Mouse (Mus musculus): ENCODE data around the gene Prox1. TPM values are rescaled to one million over a fixed set of nuclear protein-coding genes. Genes with fewer than 3 reads are reported as not detected.
A peak's percentile ranks its signal among the peaks of the same experiment; 100 is the strongest.

Prox1 gene
- polyA plus RNA-seq, 1 experiment from 2014 or later, result 12.1 TPM

- ATAC-seq (replicated peaks; ENCODE audit: low FRiP score) (no peak), DNase-seq (ENCODE audit: low spot score) (no peak)
- H3K9me3 ChIP-seq (ENCODE audit: control insufficient read depth, low read length), result no peaks in the 10 kb centered on the region
- H3K9ac ChIP-seq (ENCODE audit: low read depth, low read length), result no peak overlapping the region
- 55% methylated on average over 6 of the region's 6 CpGs for WGBS
- peaks cover 5% of the 10 kb centered on the region; the same call in 1 of the 2 replicates for H3K4me1 ChIP-seq (replicated peaks; ENCODE audit: control insufficient read depth, insufficient read depth, low read length)
- H3K4me2 ChIP-seq, result no peak overlapping the region
- no peaks in the 10 kb centered on the region for H3K36me3 ChIP-seq (ENCODE audit: control insufficient read depth, insufficient read depth, low read length)
- H3K27ac ChIP-seq (ENCODE audit: low read depth, low read length), result peak overlapping the region; percentile 38; the same call in 1 of the 2 replicates
- peaks cover 10% of the 10 kb centered on the region for H3K27me3 ChIP-seq (replicated peaks; ENCODE audit: control insufficient read depth, insufficient read depth, low read length)
- H3K4me3 ChIP-seq (ENCODE audit: low read depth, low read length), result no peak overlapping the region
Observed at GRCm38 (mm10) chr1:190180861-190181260, 10.3 kb upstream of the Prox1 start.

DNA sequence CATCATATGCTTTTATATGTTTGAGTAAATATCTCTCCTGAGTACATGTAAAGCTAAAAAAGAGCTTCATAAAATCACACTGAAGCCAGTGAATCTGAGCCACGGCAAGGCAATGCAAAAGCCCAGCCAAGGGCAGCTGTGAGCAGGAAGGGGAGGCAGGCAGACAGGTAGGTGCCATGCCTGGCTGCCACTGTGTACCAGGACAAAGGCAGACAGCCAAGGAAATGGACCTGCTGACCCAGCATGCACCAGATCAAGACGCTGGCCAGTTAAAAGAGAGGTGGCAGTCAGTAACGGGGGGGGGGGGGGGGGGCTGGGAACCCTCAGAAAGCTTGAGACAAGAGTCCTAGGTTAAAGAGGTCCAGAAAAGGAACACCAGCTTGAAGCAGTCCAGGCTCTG lies 6.4 kb upstream of the Prox1 start:
- H3K27me3 ChIP-seq (replicated peaks; ENCODE audit: control insufficient read depth, insufficient read depth, low read length), result peaks cover 49% of the 10 kb centered on the region
- no peak overlapping the region for H3K4me2 ChIP-seq
- no peaks in the 10 kb centered on the region for H3K9me3 ChIP-seq (ENCODE audit: control insufficient read depth, low read length)
- H3K9ac ChIP-seq (ENCODE audit: low read depth, low read length), result no peak overlapping the region
- ATAC-seq (replicated peaks; ENCODE audit: low FRiP score), result no peak
- H3K27ac ChIP-seq (ENCODE audit: low read depth, low read length), result no peak overlapping the region
- no peak overlapping the region for H3K4me3 ChIP-seq (ENCODE audit: low read depth, low read length)
- no peaks in the 10 kb centered on the region for H3K36me3 ChIP-seq (ENCODE audit: control insufficient read depth, insufficient read depth, low read length)
- DNase-seq (ENCODE audit: low spot score), result no peak
- peaks cover 20% of the 10 kb centered on the region for H3K4me1 ChIP-seq (replicated peaks; ENCODE audit: control insufficient read depth, insufficient read depth, low read length)
- 44% methylated on average over 3 of the region's 3 CpGs for whole genome bisulfite sequencing

GRCm38 (mm10) chr1:190174671-190175661 lies 4.5 kb upstream of the Prox1 start:
- Histone ChIP-seq H3K4me1 (replicated peaks; ENCODE audit: control insufficient read depth, insufficient read depth, low read length) (peaks cover 23% of the 10 kb centered on the region), H3K4me3 (ENCODE audit: low read depth, low read length) (peak overlapping the region; percentile 37), H3K4me2 (peak overlapping the region; percentile 68), H3K27me3 (replicated peaks; ENCODE audit: control insufficient read depth, insufficient read depth, low read length) (peaks cover 69% of the 10 kb centered on the region), H3K9ac (ENCODE audit: low read depth, low read length) (peak overlapping the region; percentile 66), H3K36me3 (ENCODE audit: control insufficient read depth, insufficient read depth, low read length) (no peaks in the 10 kb centered on the region), H3K27ac (ENCODE audit: low read depth, low read length) (peak overlapping the region; percentile 84), H3K9me3 (ENCODE audit: control insufficient read depth, low read length) (no peaks in the 10 kb centered on the region)
- DNase-seq (ENCODE audit: low spot score), result peak; percentile 47
- ATAC-seq (replicated peaks; ENCODE audit: low FRiP score), result 0 out of 2 replicates have a peak, but pooled peaks have one; percentile 27
- WGBS, result 2% methylated on average over 64 of the region's 65 CpGs

DNA sequence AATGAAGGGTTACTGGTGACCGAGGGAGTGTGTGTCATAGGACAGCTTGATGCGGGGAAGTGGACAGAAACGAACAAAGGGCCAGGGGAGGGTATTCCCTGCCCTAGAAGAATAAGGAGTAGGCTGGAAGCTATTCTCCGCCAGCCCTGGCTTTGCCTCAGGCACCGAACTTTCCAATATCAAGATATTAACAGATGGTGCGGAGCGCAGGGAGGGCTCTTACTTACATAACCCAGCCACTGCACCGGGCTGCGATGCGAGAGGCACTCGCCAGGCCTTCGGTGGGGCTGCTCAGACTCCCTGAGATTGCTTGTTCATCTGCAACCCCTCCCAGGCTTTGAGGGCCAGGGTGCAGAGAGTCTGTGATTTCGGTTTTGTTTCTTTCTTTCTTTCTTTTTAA lies 3.7 kb upstream of the Prox1 start:
- H3K27me3 ChIP-seq (replicated peaks; ENCODE audit: control insufficient read depth, insufficient read depth, low read length), result peaks cover 77% of the 10 kb centered on the region
- peak overlapping the region; percentile 84 for H3K27ac ChIP-seq (ENCODE audit: low read depth, low read length)
- ATAC-seq (replicated peaks; ENCODE audit: low FRiP score) (0 out of 2 replicates have a peak, but pooled peaks have one; percentile 9), DNase-seq (ENCODE audit: low spot score) (peak; percentile 55)
- peak overlapping the region; percentile 68 for H3K4me2 ChIP-seq
- H3K4me3 ChIP-seq (ENCODE audit: low read depth, low read length), result peak overlapping the region; percentile 37
- 2% methylated on average over 13 of the region's 13 CpGs for WGBS
- H3K36me3 ChIP-seq (ENCODE audit: control insufficient read depth, insufficient read depth, low read length), result no peaks in the 10 kb centered on the region
- peaks cover 23% of the 10 kb centered on the region for H3K4me1 ChIP-seq (replicated peaks; ENCODE audit: control insufficient read depth, insufficient read depth, low read length)
- no peaks in the 10 kb centered on the region for H3K9me3 ChIP-seq (ENCODE audit: control insufficient read depth, low read length)
- peak overlapping the region; percentile 46; the same call in 1 of the 2 replicates for H3K9ac ChIP-seq (ENCODE audit: low read depth, low read length)

DNA sequence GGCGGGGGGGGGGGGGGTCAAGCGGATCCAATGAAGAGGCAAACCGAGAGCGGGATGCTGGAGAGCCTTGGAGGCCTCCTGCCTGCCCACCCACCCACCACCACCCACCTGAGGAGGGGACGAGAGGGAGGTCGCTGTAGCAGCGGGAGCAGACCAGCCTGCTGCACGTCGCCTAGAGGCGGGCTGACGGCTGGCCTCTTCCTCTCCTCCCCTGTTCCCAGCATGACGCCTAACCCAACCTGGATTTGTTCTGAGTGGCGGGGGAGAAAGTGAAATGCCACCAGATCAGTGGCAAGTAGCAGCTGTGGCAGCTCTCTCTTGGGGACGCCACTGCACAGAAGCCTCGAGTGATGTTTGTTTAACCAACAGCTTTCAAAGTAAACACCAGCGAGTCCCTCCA lies 3.1 kb upstream of the Prox1 start:
- under 1% methylated on average over 16 of the region's 16 CpGs for WGBS
- Histone ChIP-seq H3K9me3 (ENCODE audit: control insufficient read depth, low read length) (no peaks in the 10 kb centered on the region), H3K27me3 (replicated peaks; ENCODE audit: control insufficient read depth, insufficient read depth, low read length) (peaks cover 83% of the 10 kb centered on the region), H3K27ac (ENCODE audit: low read depth, low read length) (peak overlapping the region; percentile 85), H3K4me2 (peak overlapping the region; percentile 74), H3K4me3 (ENCODE audit: low read depth, low read length) (peak overlapping the region; percentile 63), H3K4me1 (replicated peaks; ENCODE audit: control insufficient read depth, insufficient read depth, low read length) (peaks cover 25% of the 10 kb centered on the region), H3K36me3 (ENCODE audit: control insufficient read depth, insufficient read depth, low read length) (no peaks in the 10 kb centered on the region), H3K9ac (ENCODE audit: low read depth, low read length) (no peak overlapping the region)
- ATAC-seq (replicated peaks; ENCODE audit: low FRiP score), result no peak
- no peak for DNase-seq (ENCODE audit: low spot score)

GRCm38 (mm10) chr1:190172979-190173461 lies 2.5 kb upstream of the Prox1 start:
- H3K27me3 ChIP-seq (replicated peaks; ENCODE audit: control insufficient read depth, insufficient read depth, low read length), result peaks cover 89% of the 10 kb centered on the region
- DNase-seq (ENCODE audit: low spot score) (peak; percentile 69), ATAC-seq (replicated peaks; ENCODE audit: low FRiP score) (no peak)
- H3K4me2 ChIP-seq, result peak overlapping the region; percentile 74
- under 1% methylated on average over 24 of the region's 24 CpGs for WGBS
- peaks cover 30% of the 10 kb centered on the region for H3K4me1 ChIP-seq (replicated peaks; ENCODE audit: control insufficient read depth, insufficient read depth, low read length)
- H3K9ac ChIP-seq (ENCODE audit: low read depth, low read length), result peak overlapping the region; percentile 64
- H3K27ac ChIP-seq (ENCODE audit: low read depth, low read length), result peak overlapping the region; percentile 85
- H3K9me3 ChIP-seq (ENCODE audit: control insufficient read depth, low read length), result no peaks in the 10 kb centered on the region
- peak overlapping the region; percentile 63 for H3K4me3 ChIP-seq (ENCODE audit: low read depth, low read length)
- H3K36me3 ChIP-seq (ENCODE audit: control insufficient read depth, insufficient read depth, low read length), result no peaks in the 10 kb centered on the region

DNA sequence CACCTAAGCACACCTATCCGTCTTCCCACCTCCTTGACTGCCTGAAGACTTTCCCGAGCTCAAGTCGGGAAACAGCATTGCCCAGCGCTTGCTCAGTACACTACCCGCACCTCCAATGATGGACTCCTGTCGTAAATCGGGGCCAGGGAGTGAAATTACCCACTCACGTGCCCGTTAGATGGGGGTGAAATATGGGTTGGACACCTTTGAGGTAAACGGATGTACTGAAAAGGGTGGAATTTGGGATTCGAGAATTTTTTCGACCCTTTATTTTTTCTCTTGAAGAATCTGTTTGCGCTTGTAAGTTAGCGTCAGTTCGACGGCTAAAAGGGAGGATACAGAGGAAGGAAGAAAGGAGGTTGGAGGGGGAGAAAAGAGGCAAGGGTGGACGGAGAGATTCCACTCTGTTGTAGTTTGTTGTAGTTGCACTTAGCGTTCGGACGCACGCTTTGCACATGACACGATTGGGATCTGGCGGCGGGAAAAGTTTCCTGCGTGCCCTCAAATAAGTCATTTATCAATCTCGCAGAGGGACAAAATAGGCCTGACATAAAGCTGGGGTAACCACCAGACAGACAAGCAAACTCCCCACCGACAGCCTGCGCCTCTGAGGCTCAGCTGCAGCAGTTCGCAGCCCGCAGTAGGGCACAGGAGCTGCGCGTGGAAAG lies 1.9 kb upstream of the Prox1 start:
- Histone ChIP-seq H3K27me3 (replicated peaks; ENCODE audit: control insufficient read depth, insufficient read depth, low read length) (peaks cover 90% of the 10 kb centered on the region), H3K9ac (ENCODE audit: low read depth, low read length) (peak overlapping the region; percentile 64), H3K4me2 (peak overlapping the region; percentile 74), H3K27ac (ENCODE audit: low read depth, low read length) (peak overlapping the region; percentile 85), H3K36me3 (ENCODE audit: control insufficient read depth, insufficient read depth, low read length) (no peaks in the 10 kb centered on the region), H3K9me3 (ENCODE audit: control insufficient read depth, low read length) (no peaks in the 10 kb centered on the region), H3K4me1 (replicated peaks; ENCODE audit: control insufficient read depth, insufficient read depth, low read length) (peaks cover 30% of the 10 kb centered on the region), H3K4me3 (ENCODE audit: low read depth, low read length) (peak overlapping the region; percentile 63)
- DNase-seq (ENCODE audit: low spot score) (no peak), ATAC-seq (replicated peaks; ENCODE audit: low FRiP score) (no peak)
- 2% methylated on average over 32 of the region's 32 CpGs for WGBS

- no peaks in the 10 kb centered on the region for H3K9me3 ChIP-seq (ENCODE audit: control insufficient read depth, low read length)
- peak overlapping the region; percentile 74 for H3K4me2 ChIP-seq
- H3K4me3 ChIP-seq (ENCODE audit: low read depth, low read length), result peak overlapping the region; percentile 63
- DNase-seq (ENCODE audit: low spot score) (no peak), ATAC-seq (replicated peaks; ENCODE audit: low FRiP score) (no peak)
- peak overlapping the region; percentile 46; the same call in 1 of the 2 replicates for H3K9ac ChIP-seq (ENCODE audit: low read depth, low read length)
- H3K36me3 ChIP-seq (ENCODE audit: control insufficient read depth, insufficient read depth, low read length), result no peaks in the 10 kb centered on the region
- WGBS, result 2% methylated on average over 12 of the region's 12 CpGs
- peaks cover 30% of the 10 kb centered on the region for H3K4me1 ChIP-seq (replicated peaks; ENCODE audit: control insufficient read depth, insufficient read depth, low read length)
- H3K27me3 ChIP-seq (replicated peaks; ENCODE audit: control insufficient read depth, insufficient read depth, low read length), result peaks cover 86% of the 10 kb centered on the region
- H3K27ac ChIP-seq (ENCODE audit: low read depth, low read length), result no peak overlapping the region
Observed at GRCm38 (mm10) chr1:190171750-190172149, 1.2 kb upstream of the Prox1 start.
